ENCODE assay signal across 28 mouse cellular contexts in the genomic region with DNA sequence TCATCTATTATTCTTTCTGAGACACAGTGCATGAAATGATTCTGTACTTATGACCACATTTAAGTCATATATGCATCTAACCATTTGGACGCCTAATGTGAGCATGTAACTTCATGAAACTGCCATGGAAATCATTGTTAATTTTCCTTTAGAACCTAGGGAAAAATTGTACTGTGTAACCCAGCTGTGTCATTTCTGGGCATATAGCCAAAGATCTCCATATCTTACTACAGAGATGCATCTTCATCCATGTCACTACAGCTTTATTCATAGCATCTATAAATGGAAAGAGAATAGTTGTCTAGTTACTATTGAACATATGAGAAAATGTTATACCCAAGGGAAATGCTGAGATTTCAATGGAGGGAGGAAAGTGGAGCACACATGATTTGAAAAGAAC. TPM values are rescaled to one million over a fixed set of nuclear protein-coding genes. Genes with fewer than 3 reads are reported as not detected.
DNase-seq lines count a peak whose midpoint lies in the region; ATAC-seq and TF ChIP-seq lines count a peak whose summit lies in the region.
"Had no signal": no experiment of that assay in that cellular context is flagged by ENCODE, and none has a peak within 500 bp of the region (broad histone marks: within the 10 kb centered on the region; RNA-seq: fewer than 3 reads in every experiment).

No protein-coding gene starts in this region.

- no peaks in the 10 kb centered on the region for H3K4me1 ChIP-seq in kidney, postnatal 0 days (replicated peaks; ENCODE audit: insufficient read depth, low read length)
- no peaks in the 10 kb centered on the region for H3K4me1 ChIP-seq in midbrain, postnatal 0 days (ENCODE audit: insufficient read depth, low read length)
- H3K4me1 ChIP-seq in midbrain, embryonic 10.5 days = no peaks in the 10 kb centered on the region
- H3K4me1 ChIP-seq: embryonic facial prominence, embryonic 12.5 days; forebrain, embryonic 13.5 days; heart, embryonic 13.5 days; hindbrain, embryonic 12.5 days; intestine, embryonic 15.5 days had no signal

- no peaks in the 10 kb centered on the region for H3K9me3 ChIP-seq in kidney, postnatal 0 days (replicated peaks; ENCODE audit: low read length)
- no peaks in the 10 kb centered on the region for H3K9me3 ChIP-seq in midbrain, postnatal 0 days (ENCODE audit: low read length)
- no peaks in the 10 kb centered on the region for H3K9me3 ChIP-seq in midbrain, embryonic 10.5 days (replicated peaks)
- H3K9me3 ChIP-seq: embryonic facial prominence, embryonic 12.5 days; forebrain, embryonic 13.5 days; G1E; heart, embryonic 13.5 days; hindbrain, embryonic 12.5 days; intestine, embryonic 15.5 days had no signal

- no peak for ATAC-seq in kidney, postnatal 0 days (replicated peaks; ENCODE audit: low FRiP score, low read depth)
- no peak for ATAC-seq in midbrain, postnatal 0 days (ENCODE audit: low FRiP score)
- ATAC-seq: activated CD4-positive, CD25-positive, alpha-beta regulatory T cell, adult 4 months; CD4-positive, CD25-positive, alpha-beta regulatory T cell, adult 4 months; forebrain, embryonic 13.5 days; intestine, embryonic 15.5 days; Patski had no signal

- TF ChIP-seq CTCF in kidney, postnatal 0 days (IDR thresholded peaks at IDR 0.05; ENCODE audit: low read depth) = no peak
- TF ChIP-seq CTCF in midbrain, postnatal 0 days (IDR thresholded peaks at IDR 0.05) = no peak

- H3K4me2 ChIP-seq in kidney, postnatal 0 days (ENCODE audit: low read length) = no peak overlapping the region
- H3K4me2 ChIP-seq in midbrain, postnatal 0 days (ENCODE audit: low read depth, low read length, poor library complexity, severe bottlenecking) = no peak overlapping the region
- H3K4me2 ChIP-seq: embryonic facial prominence, embryonic 12.5 days; forebrain, embryonic 13.5 days; heart, embryonic 13.5 days; hindbrain, embryonic 12.5 days; intestine, embryonic 15.5 days had no signal

- no peak overlapping the region for H3K9ac ChIP-seq in kidney, postnatal 0 days (ENCODE audit: low read depth, low read length)
- H3K9ac ChIP-seq in midbrain, postnatal 0 days (replicated peaks; ENCODE audit: low read length, poor library complexity, severe bottlenecking) = no peak overlapping the region
- H3K9ac ChIP-seq: embryonic facial prominence, embryonic 12.5 days; forebrain, embryonic 13.5 days; heart, embryonic 13.5 days; hindbrain, embryonic 12.5 days; intestine, embryonic 15.5 days had no signal

- no peaks in the 10 kb centered on the region for H3K36me3 ChIP-seq in kidney, postnatal 0 days (ENCODE audit: insufficient read depth, low read length)
- no peaks in the 10 kb centered on the region for H3K36me3 ChIP-seq in midbrain, postnatal 0 days (ENCODE audit: insufficient read depth, low read length)
- no peaks in the 10 kb centered on the region for H3K36me3 ChIP-seq in midbrain, embryonic 10.5 days
- H3K36me3 ChIP-seq: embryonic facial prominence, embryonic 12.5 days; G1E; heart, embryonic 13.5 days; hindbrain, embryonic 12.5 days; intestine, embryonic 15.5 days had no signal

- no peak overlapping the region for H3K4me3 ChIP-seq in kidney, postnatal 0 days (replicated peaks; ENCODE audit: low read depth, low read length)
- no peak overlapping the region for H3K4me3 ChIP-seq in midbrain, postnatal 0 days (ENCODE audit: low read depth, low read length)
- no peak overlapping the region for H3K4me3 ChIP-seq in midbrain, embryonic 10.5 days
- H3K4me3 ChIP-seq: embryonic facial prominence, embryonic 12.5 days; forebrain, embryonic 13.5 days; gastrocnemius, adult 2 months; heart, embryonic 13.5 days; hindbrain, embryonic 12.5 days; intestine, embryonic 15.5 days had no signal

- H3K27me3 ChIP-seq in kidney, postnatal 0 days (ENCODE audit: insufficient read depth, low read length) = no peaks in the 10 kb centered on the region
- H3K27me3 ChIP-seq in midbrain, postnatal 0 days (ENCODE audit: insufficient read depth, low read length) = no peaks in the 10 kb centered on the region
- no peaks in the 10 kb centered on the region for H3K27me3 ChIP-seq in midbrain, embryonic 10.5 days (ENCODE audit: low read depth, poor library complexity, severe bottlenecking)
- H3K27me3 ChIP-seq: embryonic facial prominence, embryonic 12.5 days; forebrain, embryonic 13.5 days; heart, embryonic 13.5 days; hindbrain, embryonic 12.5 days; intestine, embryonic 15.5 days; Patski had no signal

- 74% methylated on average over 1 of the region's 1 CpGs for WGBS in kidney, postnatal 0 days
- 83% methylated on average over 1 of the region's 1 CpGs for WGBS in midbrain, postnatal 0 days
- 87% methylated on average over 1 of the region's 1 CpGs for WGBS in midbrain, embryonic 10.5 days

- H3K27ac ChIP-seq in kidney, postnatal 0 days = no peak overlapping the region
- no peak overlapping the region for H3K27ac ChIP-seq in midbrain, postnatal 0 days (ENCODE audit: low read depth, low read length)
- no peak overlapping the region for H3K27ac ChIP-seq in midbrain, embryonic 10.5 days (replicated peaks)
- H3K27ac ChIP-seq: embryonic facial prominence, embryonic 12.5 days; forebrain, embryonic 13.5 days; gastrocnemius, adult 2 months; heart, embryonic 13.5 days; hindbrain, embryonic 12.5 days; intestine, embryonic 15.5 days had no signal

- peak; percentile 25 for DNase-seq in kidney, postnatal 0 days (ENCODE audit: low spot score)
- DNase-seq in kidney, adult 9 months = no peak
- peak; percentile 34 for DNase-seq in midbrain, postnatal 0 days (ENCODE audit: low spot score)
- DNase-seq in midbrain, embryonic 10.5 days (ENCODE audit: low spot score) = no peak
- DNase-seq in NIH3T3 (ENCODE audit: low read depth) = peak; percentile 7
- DNase-seq in retina, postnatal 1 day = peak; percentile 19
- no peak for DNase-seq in thymus, postnatal 14 days
- DNase-seq: adrenal gland, postnatal 14 days; B cell, adult 2 months; cerebellum, adult 8-10 months; cerebellum, postnatal 14 days; embryo, embryonic 11 days; gastrocnemius, adult 2 months; gastrocnemius, postnatal 36 days; heart, adult 11 months; heart, postnatal 4 days had no signal

RNA-seq across cellular contexts. Expression of a gene that starts 43.1 kb away (rescaled TPM):
- polyA plus RNA-seq in kidney, postnatal 0 days (2015; fragmentation: Nextera tagmentation; extraction: Ambion mirVana) = not detected in 2 replicates
- total RNA-seq in midbrain, postnatal 0 days (2014; rRNA removed) = not detected in 2 replicates
- polyA plus RNA-seq in midbrain, postnatal 0 days (2015; fragmentation: Nextera tagmentation; extraction: Ambion mirVana) = not detected in 2 replicates
- not detected in 2 replicates for polyA plus RNA-seq in midbrain, embryonic 10.5 days (2016; fragmentation: Nextera tagmentation; extraction: Ambion mirVana)
- total RNA-seq: adrenal gland, adult 18-20 months; adrenal gland, postnatal 14 days; common myeloid progenitor, adult 5-6 weeks; gastrocnemius, adult 2 months; gastrocnemius, postnatal 36 days; heart, postnatal 4 days had no signal
- polyA plus RNA-seq: activated CD4-positive, CD25-positive, alpha-beta regulatory T cell, adult 4 months; CD4-positive, CD25-positive, alpha-beta regulatory T cell, adult 4 months; embryonic facial prominence, embryonic 12.5 days; forebrain, embryonic 13.5 days; G1E; heart, embryonic 13.5 days; heart, postnatal 0 days; hindbrain, embryonic 12.5 days; intestine, embryonic 15.5 days; Patski had no signal

Comparison
In these comparisons a context has a peak if more than half of its experiments do, and no peak if none do; other contexts are left out.
1. DNase-seq: peak in kidney, postnatal 0 days (single experiment), midbrain, postnatal 0 days (single experiment), NIH3T3 (single experiment) and retina, postnatal 1 day (single experiment); none in kidney, adult 9 months (single experiment), midbrain, embryonic 10.5 days (single experiment) and thymus, postnatal 14 days (single experiment).